Mouse (Mus musculus) ovary, postnatal 36 days (tissue): Measurements from ENCODE around the gene Klrb1f.
"Not testable (repeated sequence)": the region's sequence is repeated elsewhere in the genome, so short reads cannot be mapped to it uniquely, and the experiment has no call there.

Experiments used
- DNase-seq: peaks from one replicate; pipeline ENCODE4 v3.0.0; 2022; ENCODE audit warnings: low spot score, mixed read lengths

The Klrb1f gene

DNA sequence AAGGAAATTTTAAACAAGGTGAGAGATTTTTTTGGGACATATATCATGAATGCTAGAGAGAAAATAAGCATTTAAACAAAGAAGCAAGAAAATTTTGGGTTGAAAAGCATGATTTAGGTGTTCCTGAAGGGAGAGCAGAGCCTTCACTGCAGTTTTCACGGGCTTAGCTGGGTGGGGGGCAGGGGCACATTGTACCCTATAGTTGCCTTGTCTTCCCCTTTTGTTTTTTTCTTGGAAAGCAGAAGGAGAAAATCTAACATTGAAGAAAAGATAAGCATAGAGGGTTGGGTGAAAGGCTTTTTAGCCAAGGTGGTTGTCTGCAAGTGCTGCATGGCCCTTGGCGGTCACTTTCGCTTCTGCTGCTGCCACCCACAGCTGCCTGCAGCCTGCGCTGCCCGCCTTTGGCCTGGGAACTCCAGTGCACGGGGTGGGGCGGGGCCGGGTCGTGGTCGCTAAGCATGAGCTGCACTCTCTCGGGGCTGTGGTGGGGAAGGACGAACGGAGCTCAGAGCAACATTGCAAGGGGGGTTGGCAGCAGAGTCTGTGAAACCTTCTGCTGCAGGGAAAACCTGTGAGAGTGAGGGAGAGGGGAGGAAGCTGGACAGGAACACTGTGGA is 3.3 kb downstream of the Klrb1f start:
- peak; percentile 67 for DNase-seq

DNA sequence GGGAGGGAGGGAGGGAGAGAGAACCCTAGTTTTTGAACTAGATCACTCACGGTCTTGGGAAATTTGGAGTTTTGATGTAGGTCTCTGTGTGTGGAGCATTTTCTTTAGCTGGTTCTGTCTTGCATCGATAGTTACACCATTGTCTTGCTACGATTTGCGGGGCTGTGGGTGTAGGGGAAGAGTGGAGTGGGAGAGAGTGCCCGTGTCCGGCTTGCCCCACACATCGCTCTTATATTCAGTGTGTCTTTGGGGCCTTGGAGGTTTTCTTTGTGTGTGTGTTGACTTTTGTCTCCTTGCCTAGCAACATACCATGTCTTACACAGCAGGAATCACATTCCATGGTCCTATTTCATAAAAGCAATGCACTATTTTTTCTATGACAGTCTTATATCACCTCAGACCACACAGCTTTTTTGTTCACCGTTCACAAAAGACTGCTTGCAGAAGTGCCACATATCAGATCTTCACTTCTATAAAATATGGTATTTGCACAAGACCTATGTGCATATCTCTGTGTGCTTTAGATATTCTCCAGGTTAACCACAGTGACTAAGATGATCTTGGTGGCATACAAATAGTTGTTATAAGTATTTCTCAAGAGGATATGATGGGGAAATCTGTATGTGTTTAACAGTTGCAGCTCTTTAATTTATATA is 4.0 kb downstream of the Klrb1f start:
- no peak for DNase-seq

DNA sequence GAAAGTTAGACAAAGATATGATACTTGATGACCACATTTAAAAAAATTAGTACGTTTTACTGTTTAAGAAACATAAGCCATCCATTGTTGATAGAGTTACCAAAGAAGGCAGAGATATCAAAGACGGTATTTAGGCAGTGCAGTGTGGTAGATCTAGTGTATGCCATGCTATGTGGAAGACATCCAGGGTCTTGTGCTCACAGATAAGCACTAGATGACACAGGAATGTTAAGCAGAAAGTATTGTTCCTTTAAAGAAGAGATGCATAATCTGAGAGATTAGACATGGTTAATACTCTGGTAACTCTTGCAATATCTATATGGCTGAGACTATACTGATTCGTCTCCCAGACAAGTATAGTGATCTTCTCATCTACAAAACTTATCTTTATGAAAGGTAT is 5.4 kb downstream of the Klrb1f start:
- DNase-seq, result no peak

- no peak for DNase-seq
Measured at GRCm38 (mm10) chr6:129051731-129052130, 6.0 kb downstream of the Klrb1f start.

DNA sequence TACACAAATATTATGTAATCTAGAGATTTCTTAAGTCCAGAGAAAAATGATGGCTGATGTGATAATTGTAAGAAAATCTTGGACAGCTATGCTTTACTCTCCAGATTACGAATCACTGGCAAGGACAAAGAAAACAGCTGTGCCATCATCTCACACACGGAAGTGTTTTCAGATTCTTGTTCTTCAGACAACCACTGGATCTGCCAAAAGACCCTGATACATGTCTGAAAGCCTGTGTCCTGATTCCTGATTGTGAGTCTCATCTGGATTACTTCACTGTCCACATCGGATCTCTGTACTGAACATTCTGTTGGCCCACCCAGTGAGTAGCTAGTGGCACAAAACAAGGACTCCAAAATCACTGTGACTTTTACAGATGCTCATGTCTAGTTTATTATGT is 10.5 kb downstream of the Klrb1f start:
- no peak for DNase-seq

DNA sequence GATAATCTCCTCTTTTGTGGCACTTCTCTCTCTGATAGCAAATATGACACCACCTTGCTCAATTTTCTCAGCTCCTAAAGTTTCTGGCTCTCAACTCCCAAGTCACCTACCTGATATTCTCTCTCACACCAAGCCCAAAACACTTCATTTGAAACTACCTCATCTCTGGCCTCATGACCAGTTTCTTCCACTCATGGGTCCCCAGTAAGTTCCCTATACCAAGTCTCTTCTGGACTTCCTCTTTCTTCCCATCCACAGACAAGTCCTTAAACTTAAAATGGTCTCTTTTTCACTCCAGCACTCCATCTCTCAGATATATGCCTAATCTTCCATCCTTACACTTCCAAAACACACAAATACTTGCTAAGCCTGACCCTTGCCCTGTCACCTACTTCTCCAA is 12.3 kb downstream of the Klrb1f start:
- no peak for DNase-seq

- no peak for DNase-seq
Measured at GRCm38 (mm10) chr6:129065407-129065806, 19.7 kb downstream of the Klrb1f start.

GRCm38 (mm10) chr6:129065857-129066256 is 20.2 kb downstream of the Klrb1f start:
- no peak for DNase-seq

GRCm38 (mm10) chr6:129066530-129066929 is 20.8 kb downstream of the Klrb1f start:
- DNase-seq, result no peak

DNA sequence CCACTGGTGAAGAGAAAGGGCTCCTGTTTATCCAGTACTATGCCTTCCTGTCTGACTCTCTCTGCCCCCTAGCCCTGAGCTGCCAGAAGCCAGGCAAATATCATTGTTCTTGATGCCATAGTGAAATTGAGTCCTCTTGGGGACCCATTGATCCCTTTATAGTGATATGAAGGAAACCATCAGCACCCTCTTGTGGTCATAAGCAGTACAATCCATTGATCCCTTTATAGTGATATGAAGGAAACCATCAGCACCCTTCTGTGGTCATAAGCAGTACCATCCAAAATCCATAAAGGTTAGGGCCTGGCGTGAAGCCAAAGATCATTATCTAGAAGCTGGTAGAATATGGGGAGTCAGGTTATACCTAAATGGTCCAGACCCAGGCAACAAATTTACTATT is 21.3 kb downstream of the Klrb1f start:
- no peak for DNase-seq

GRCm38 (mm10) chr6:129085098-129085497 is 39.4 kb downstream of the Klrb1f start:
- DNase-seq, result no peak

DNA sequence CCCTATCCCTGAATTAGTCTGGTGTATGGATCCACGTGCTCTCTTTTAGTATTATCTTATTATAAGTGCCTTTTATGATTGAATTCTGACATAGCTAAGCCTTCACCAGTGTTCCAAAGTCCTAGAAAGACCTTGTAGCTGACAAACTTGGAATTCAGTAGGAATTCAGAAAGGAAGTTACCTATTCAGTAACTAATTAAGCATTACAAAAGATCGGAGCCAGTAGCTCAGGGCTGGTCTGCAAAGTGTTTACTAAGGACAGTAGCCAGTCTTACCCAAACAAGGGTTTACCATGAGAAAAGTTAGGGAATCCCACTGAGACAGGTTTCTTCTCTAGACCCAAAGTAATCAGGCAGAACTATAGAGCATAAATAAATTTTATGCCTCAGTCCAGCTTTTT is 40.3 kb downstream of the Klrb1f start:
- not testable (repeated sequence) for DNase-seq

DNA sequence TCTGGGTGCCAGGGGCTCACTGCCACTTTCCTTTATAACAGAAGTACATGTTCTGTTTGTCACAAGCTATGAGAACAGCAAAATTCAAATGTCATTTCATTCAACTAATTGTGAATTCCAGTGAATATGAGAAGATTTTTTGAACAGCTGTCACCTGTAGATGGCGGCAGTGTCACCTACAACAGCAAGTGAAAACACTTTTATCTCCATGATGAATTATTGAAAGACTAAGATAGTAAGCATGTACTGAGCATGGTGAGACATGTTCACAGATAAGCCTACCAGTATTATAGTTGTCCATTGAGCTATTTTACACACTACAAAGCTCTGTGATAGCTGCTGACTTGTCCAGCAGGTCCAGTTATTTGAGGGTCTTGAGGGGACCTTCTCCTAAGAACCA is 42.5 kb downstream of the Klrb1f start:
- DNase-seq, result no peak

DNA sequence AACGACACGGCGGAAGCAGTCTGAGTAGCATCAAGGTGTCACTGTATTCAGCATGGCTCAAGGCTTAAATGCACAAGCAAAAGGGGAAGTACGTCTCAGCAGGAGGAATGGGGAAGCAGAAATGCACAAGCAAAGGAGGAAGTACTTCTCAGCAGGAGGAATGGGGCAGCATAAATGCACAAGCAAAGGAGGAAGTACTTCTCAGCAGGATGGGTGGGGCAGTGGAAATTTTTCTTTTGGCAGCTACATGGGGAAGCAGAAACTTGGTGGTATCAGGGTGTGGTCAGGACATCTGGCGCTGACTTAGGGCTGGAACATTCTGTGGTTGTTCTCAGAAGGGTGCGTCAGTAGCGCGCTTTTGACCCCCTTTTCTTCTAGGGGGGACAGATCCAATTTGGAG is 42.9 kb downstream of the Klrb1f start:
- not testable (repeated sequence) for DNase-seq

DNA sequence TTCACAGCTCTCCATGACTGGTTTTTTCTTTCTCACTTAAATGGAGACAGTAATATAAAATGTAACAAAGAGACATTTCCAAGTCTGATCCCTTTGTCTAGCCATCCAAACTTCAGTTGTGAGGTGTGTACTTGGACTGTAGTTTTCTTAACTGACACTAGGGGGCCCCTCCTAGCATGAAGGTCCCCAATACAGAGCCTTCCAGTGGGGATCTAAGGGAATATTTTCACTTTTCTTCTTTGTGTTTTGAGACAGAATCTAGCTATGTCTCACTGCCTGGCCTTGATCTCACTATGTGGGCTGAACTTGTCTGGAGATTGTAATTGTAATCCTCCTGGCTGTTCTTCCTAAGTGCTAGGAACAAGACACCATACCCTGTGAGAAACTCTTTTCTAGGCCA is 49.5 kb downstream of the Klrb1f start:
- DNase-seq, result no peak

GRCm38 (mm10) chr6:129097929-129098328 is 52.2 kb downstream of the Klrb1f start:
- no peak for DNase-seq

- not testable (repeated sequence) for DNase-seq
Measured at GRCm38 (mm10) chr6:129100794-129101193, 55.1 kb downstream of the Klrb1f start, which contains the start of gene Clec2e. Clec2e (minus strand) TSS chr6:129100913.

DNA sequence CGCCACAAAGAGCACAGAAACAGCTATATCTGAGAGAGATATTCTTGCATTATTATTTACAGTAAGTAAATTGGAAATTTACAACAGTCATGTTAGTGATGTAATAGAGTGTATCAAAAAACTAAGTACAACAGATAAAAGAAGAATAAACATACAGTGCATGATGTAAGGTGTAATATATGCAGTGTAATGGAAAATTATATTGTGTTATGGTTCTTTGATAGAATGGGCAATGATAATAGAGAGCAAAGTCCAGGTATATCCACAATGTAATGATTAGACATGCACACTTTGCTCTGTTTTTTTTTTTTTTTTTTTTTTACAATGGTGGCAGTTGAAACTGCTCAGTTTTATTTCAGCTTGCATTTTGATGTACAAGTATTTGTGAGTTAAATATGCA is 55.9 kb downstream of the Klrb1f start:
- DNase-seq, result no peak

GRCm38 (mm10) chr6:129102858-129103555 is 57.3 kb downstream of the Klrb1f start:
- DNase-seq, result no peak
